21 mouse cellular contexts compared by ENCODE assay signal in genomic region chr6:30135590-30135989, GRCm38 (mm10).
DNase-seq lines count a peak whose midpoint lies in the region; ATAC-seq and TF ChIP-seq lines count a peak whose summit lies in the region.
"Had no signal": no experiment of that assay in that cellular context is flagged by ENCODE, and none has a peak within 500 bp of the region (broad histone marks: within the 10 kb centered on the region; RNA-seq: fewer than 3 reads in every experiment).

No protein-coding gene starts in this region.

- H3K79me2 ChIP-seq in CH12.LX (replicated peaks; ENCODE audit: control insufficient read depth, extremely low read depth, insufficient read depth, poor library complexity, severe bottlenecking) (no peaks in the 10 kb centered on the region; the same call in 1 of the 2 replicates), MEL (ENCODE audit: control insufficient read depth, insufficient read depth, low read length, poor library complexity) (no peaks in the 10 kb centered on the region), macrophage (ENCODE audit: inconsistent target) (no peaks in the 10 kb centered on the region)

- no peaks in the 10 kb centered on the region for H3K9me3 ChIP-seq in CH12.LX (replicated peaks; ENCODE audit: low read length)
- H3K9me3 ChIP-seq in MEL (replicated peaks; ENCODE audit: insufficient read depth, low read length): no peaks in the 10 kb centered on the region
- H3K9me3 ChIP-seq in midbrain, embryonic 15.5 days: no peaks in the 10 kb centered on the region
- no peaks in the 10 kb centered on the region for H3K9me3 ChIP-seq in hindbrain, embryonic 11.5 days (ENCODE audit: control insufficient read depth, low read length)
- H3K9me3 ChIP-seq: forebrain, embryonic 13.5 days; heart, embryonic 13.5 days; limb, embryonic 15.5 days had no signal

- TF ChIP-seq CTCF in CH12.LX (conservative IDR thresholded peaks at IDR 0.05 in 1 of 2, IDR thresholded peaks at IDR 0.05 in 1 of 2; ENCODE audit: low read depth in 2 of 2, low read length in 2 of 2) (peak in 1 of 2 experiments; percentile 22; a peak in 2 of 4 replicates), MEL (IDR thresholded peaks at IDR 0.05 in 2 of 3, conservative IDR thresholded peaks at IDR 0.05 in 1 of 3; ENCODE audit: control insufficient read depth in 1 of 3, insufficient read depth in 1 of 3, low read depth in 2 of 3, low read length in 3 of 3, poor library complexity in 1 of 3, severe bottlenecking in 1 of 3) (no peak)

- peak; percentile 61 for ATAC-seq in granulocyte monocyte progenitor cell, adult 5-6 weeks (replicated peaks; ENCODE audit: poor library complexity, severe bottlenecking)
- no peak for ATAC-seq in midbrain, embryonic 15.5 days (replicated peaks)
- no peak for ATAC-seq in hindbrain, embryonic 11.5 days (ENCODE audit: low FRiP score)
- ATAC-seq: CD4-positive, CD25-positive, alpha-beta regulatory T cell, adult 4 months; forebrain, embryonic 13.5 days; midbrain, embryonic 16.5 days had no signal

- in situ Hi-C loops in CH12.LX (cut with MboI; ENCODE audit: low pct_ligation_motif_present, low pct_unique_long_range_greater_than_20kb, low sequenced_read_pairs): no loop called here

- dilution Hi-C loops in CH12.LX (cut with MboI; ENCODE audit: extremely low pct_ligation_motif_present, extremely low pct_unique_long_range_greater_than_20kb, low sequenced_read_pairs): no loop called here

- 33% methylated on average over 3 of the region's 3 CpGs for WGBS in macrophage (ENCODE audit: missing documents)
- 52% methylated on average over 3 of the region's 3 CpGs for WGBS in midbrain, embryonic 15.5 days
- 55% methylated on average over 3 of the region's 3 CpGs for WGBS in hindbrain, embryonic 11.5 days

- TF ChIP-seq POLR2A in CH12.LX (IDR thresholded peaks at IDR 0.05; ENCODE audit: low read depth, low read length) (no peak), MEL (IDR thresholded peaks at IDR 0.05; ENCODE audit: control insufficient read depth in 1 of 2, insufficient read depth in 1 of 2, low read depth in 1 of 2, low read length in 2 of 2, poor library complexity in 1 of 2) (no peak)

- no peak overlapping the region for H3K4me3 ChIP-seq in CH12.LX (replicated peaks in 1 of 3; ENCODE audit: low read depth in 2 of 3, low read length in 2 of 3, poor library complexity in 1 of 3)
- H3K4me3 ChIP-seq in MEL (ENCODE audit: control insufficient read depth in 1 of 2, insufficient read depth in 1 of 2, low read depth in 2 of 2, low read length in 2 of 2): no peak overlapping the region
- H3K4me3 ChIP-seq in macrophage (ENCODE audit: inconsistent target): no peak overlapping the region
- no peak overlapping the region for H3K4me3 ChIP-seq in midbrain, embryonic 15.5 days
- H3K4me3 ChIP-seq in hindbrain, embryonic 11.5 days (ENCODE audit: low read depth, low read length): no peak overlapping the region
- H3K4me3 ChIP-seq: forebrain, embryonic 13.5 days; heart, embryonic 13.5 days; limb, embryonic 15.5 days had no signal

- H3K27me3 ChIP-seq in CH12.LX (replicated peaks): no peaks in the 10 kb centered on the region
- no peaks in the 10 kb centered on the region for H3K27me3 ChIP-seq in MEL (ENCODE audit: control insufficient read depth in 1 of 2, insufficient read depth in 2 of 2, low read length in 2 of 2)
- no peaks in the 10 kb centered on the region for H3K27me3 ChIP-seq in midbrain, embryonic 15.5 days (replicated peaks)
- H3K27me3 ChIP-seq in hindbrain, embryonic 11.5 days (ENCODE audit: control insufficient read depth, insufficient read depth, low read length): no peaks in the 10 kb centered on the region
- H3K27me3 ChIP-seq: forebrain, embryonic 13.5 days; heart, embryonic 13.5 days; limb, embryonic 15.5 days had no signal

- H3K36me3 ChIP-seq in CH12.LX (replicated peaks in 1 of 2; ENCODE audit: control insufficient read depth in 1 of 2, insufficient read depth in 1 of 2, low read length in 1 of 2): peaks cover 10 to 43% of the 10 kb centered on the region in 2 experiments
- peaks cover 10 to 41% of the 10 kb centered on the region in 2 experiments for H3K36me3 ChIP-seq in MEL (ENCODE audit: control insufficient read depth in 1 of 2, insufficient read depth in 2 of 2, low read length in 2 of 2)
- peaks cover 18% of the 10 kb centered on the region; the same call in 1 of the 2 replicates for H3K36me3 ChIP-seq in macrophage (ENCODE audit: inconsistent target)
- no peaks in the 10 kb centered on the region for H3K36me3 ChIP-seq in midbrain, embryonic 15.5 days (replicated peaks)
- 0 out of 2 replicates have a peak, but pooled peaks cover 3% of the 10 kb centered on the region for H3K36me3 ChIP-seq in hindbrain, embryonic 11.5 days (ENCODE audit: control insufficient read depth, insufficient read depth, low read length)

- no peak overlapping the region for H3K9ac ChIP-seq in CH12.LX (ENCODE audit: insufficient read depth, low read depth)
- H3K9ac ChIP-seq in MEL (ENCODE audit: control insufficient read depth, low read depth, low read length, poor library complexity, severe bottlenecking): no peak overlapping the region; the same call in 1 of the 2 replicates
- no peak overlapping the region for H3K9ac ChIP-seq in midbrain, embryonic 15.5 days
- no peak overlapping the region for H3K9ac ChIP-seq in hindbrain, embryonic 11.5 days (ENCODE audit: low read depth, low read length)
- H3K9ac ChIP-seq: forebrain, embryonic 13.5 days; heart, embryonic 13.5 days; limb, embryonic 15.5 days had no signal

- H3K27ac ChIP-seq in CH12.LX (ENCODE audit: insufficient read depth, low read depth) (peak overlapping the region; percentile 59), MEL (ENCODE audit: control insufficient read depth, low read depth, low read length) (peak overlapping the region; percentile 55), macrophage (peak overlapping the region; percentile 12)
- no peak overlapping the region for H3K27ac ChIP-seq in midbrain, embryonic 15.5 days
- no peak overlapping the region for H3K27ac ChIP-seq in hindbrain, embryonic 11.5 days (ENCODE audit: low read depth, low read length)
- H3K27ac ChIP-seq: forebrain, embryonic 13.5 days; heart, embryonic 13.5 days; limb, embryonic 15.5 days had no signal

- TF ChIP-seq EP300 in CH12.LX (IDR thresholded peaks at IDR 0.05; ENCODE audit: low read length): peak; percentile 59; the same call in 1 of the 2 replicates
- peak; percentile 70 to 77; a peak in 3 of 4 replicates for TF ChIP-seq EP300 in MEL (IDR thresholded peaks at IDR 0.05; ENCODE audit: low read depth in 1 of 2, low read length in 2 of 2)

- TF ChIP-seq RAD21 in CH12.LX (IDR thresholded peaks at IDR 0.05; ENCODE audit: low read depth, low read length): peak; percentile 6
- TF ChIP-seq RAD21 in MEL (IDR thresholded peaks at IDR 0.05; ENCODE audit: low read depth, low read length): no peak

- H3K4me2 ChIP-seq in CH12.LX (ENCODE audit: insufficient read depth, low read depth, poor library complexity, severe bottlenecking): 0 out of 2 replicates have a peak overlapping the region, but pooled peaks have one; percentile 2
- H3K4me2 ChIP-seq in midbrain, embryonic 15.5 days: no peak overlapping the region
- no peak overlapping the region for H3K4me2 ChIP-seq in hindbrain, embryonic 11.5 days (replicated peaks; ENCODE audit: low read depth, low read length)
- H3K4me2 ChIP-seq: forebrain, embryonic 13.5 days; heart, embryonic 13.5 days; limb, embryonic 15.5 days had no signal

- peaks cover 19 to 70% of the 10 kb centered on the region in 2 experiments for H3K4me1 ChIP-seq in CH12.LX (ENCODE audit: control insufficient read depth in 1 of 2, insufficient read depth in 2 of 2)
- peaks cover 26 to 27% of the 10 kb centered on the region in 2 experiments for H3K4me1 ChIP-seq in MEL (ENCODE audit: control insufficient read depth in 1 of 2, insufficient read depth in 2 of 2, low read length in 2 of 2)
- no peaks in the 10 kb centered on the region for H3K4me1 ChIP-seq in midbrain, embryonic 15.5 days
- no peaks in the 10 kb centered on the region for H3K4me1 ChIP-seq in hindbrain, embryonic 11.5 days (replicated peaks; ENCODE audit: control insufficient read depth, insufficient read depth, low read length)
- H3K4me1 ChIP-seq: limb, embryonic 15.5 days had no signal

- DNase-seq in CH12.LX (ENCODE audit: extremely low read depth) (peak; percentile 58), MEL (ENCODE audit: low read depth, low spot score) (peak; percentile 86)
- no peak for DNase-seq in hindbrain, embryonic 11.5 days (ENCODE audit: low spot score)
- DNase-seq in adrenal gland, postnatal 10 days: no peak
- DNase-seq: adrenal gland, postnatal 25 days; cerebellum, adult 9-10 months; embryo, embryonic 11 days; gastrocnemius, postnatal 36 days; heart, postnatal 36 days; kidney, adult 2 months; kidney, postnatal 4 days; retina, postnatal 1 day; thymus, adult 2 months had no signal

TF ChIP-seq in CH12.LX, 34 proteins besides CTCF, POLR2A, EP300 and RAD21 (continues in another document):
- TF ChIP-seq TBP (conservative IDR thresholded peaks at IDR 0.05; ENCODE audit: low read depth, low read length) (no peak), USF2 (conservative IDR thresholded peaks at IDR 0.05; ENCODE audit: low read depth, low read length) (no peak), RCOR1 (conservative IDR thresholded peaks at IDR 0.05; ENCODE audit: low read depth, low read length) (no peak), MXI1 (IDR thresholded peaks at IDR 0.05; ENCODE audit: low read depth, low read length) (no peak), GABPA (IDR thresholded peaks at IDR 0.05; ENCODE audit: insufficient replicate concordance, low read depth, low read length) (no peak), JUND (conservative IDR thresholded peaks at IDR 0.05; ENCODE audit: low read depth, low read length) (no peak), CHD2 (IDR thresholded peaks at IDR 0.05; ENCODE audit: low read length) (peak; percentile 65), ETS1 (conservative IDR thresholded peaks at IDR 0.05; ENCODE audit: low read depth, low read length) (peak; percentile 40), SMC3 (IDR thresholded peaks at IDR 0.05; ENCODE audit: low read depth, low read length) (peak; percentile 21; the same call in 1 of the 2 replicates)

TF ChIP-seq in MEL, 35 proteins besides CTCF, POLR2A, EP300 and RAD21 (continues in another document):
- TF ChIP-seq USF2 (IDR thresholded peaks at IDR 0.05; ENCODE audit: borderline replicate concordance in 1 of 2, insufficient read depth in 1 of 2, low read depth in 1 of 2, low read length in 2 of 2) (no peak), UBTF (IDR thresholded peaks at IDR 0.05; ENCODE audit: borderline replicate concordance, insufficient read depth, low read depth, low read length) (no peak), SIN3A (IDR thresholded peaks at IDR 0.05; ENCODE audit: low read length) (no peak), GABPA (IDR thresholded peaks at IDR 0.05; ENCODE audit: low read depth, low read length) (peak; percentile 80), POLR2AphosphoS5 (IDR thresholded peaks at IDR 0.05; ENCODE audit: borderline replicate concordance, low read depth, low read length) (no peak), HCFC1 (IDR thresholded peaks at IDR 0.05; ENCODE audit: low read depth, low read length) (peak; percentile 32; the same call in 1 of the 2 replicates), TCF12 (IDR thresholded peaks at IDR 0.05; ENCODE audit: low read depth, low read length) (no peak), ELF1 (IDR thresholded peaks at IDR 0.05; ENCODE audit: low read depth, low read length) (no peak), RCOR1 (IDR thresholded peaks at IDR 0.05; ENCODE audit: low read depth, low read length) (no peak), CHD2 (IDR thresholded peaks at IDR 0.05; ENCODE audit: low read length) (no peak)

Comparison
In these comparisons a context has a peak if more than half of its experiments do, and no peak if none do; other contexts are left out.
1. DNase-seq: peak in CH12.LX (single experiment) and MEL (single experiment); none in hindbrain, embryonic 11.5 days (single experiment) and adrenal gland, postnatal 10 days (single experiment).
2. H3K27ac ChIP-seq: peak in CH12.LX (single experiment), MEL (single experiment) and macrophage (single experiment); none in midbrain, embryonic 15.5 days (single experiment) and hindbrain, embryonic 11.5 days (single experiment).
3. Of the 35 proteins assayed by ChIP-seq in both MEL and CH12.LX: peak only in MEL: GABPA and HCFC1; only in CH12.LX: CHD2, MAZ, MEF2A, RAD21 and SMC3; in both: EP300, ETS1 and MAFK; in neither: 24; mixed calls (peak in some experiments, not most) for 1.